Mouse (Mus musculus): ENCODE data around the gene Foxb1.

- TF ChIP-seq CTCF (conservative IDR thresholded peaks at IDR 0.05; ENCODE audit: low read length): peak; percentile 69
- TF ChIP-seq NANOG (IDR thresholded peaks at IDR 0.05; ENCODE audit: borderline replicate concordance, low read length): no peak
- no peak for TF ChIP-seq POU5F1 (IDR thresholded peaks at IDR 0.05; ENCODE audit: borderline replicate concordance, low read length)
Observed at GRCm38 (mm10) chr9:69790562-69790961, 29.8 kb upstream of the Foxb1 start.

Data from E14TG2a.4 (cell line).